Mouse (Mus musculus): ENCODE results near the gene 5430402E10Rik. TPM values are rescaled to one million over a fixed set of nuclear protein-coding genes. Genes with fewer than 3 reads are reported as not detected.
"Not testable (repeated sequence)": the region's sequence is repeated elsewhere in the genome, so short reads cannot be mapped to it uniquely, and the experiment has no call there.

The 5430402E10Rik gene
- not detected for total RNA-seq (2021)
- long read RNA-seq, experiment 1 = 0 reads
- long read RNA-seq, experiment 2 = 0 reads

- DNase-seq; H3K4me3 ChIP-seq; H3K27ac ChIP-seq; intact Hi-C loops (cut with DNase I): not testable (repeated sequence)
Observed at GRCm38 (mm10) chrX:77924962-77925361, at the start of gene 5430402E10Rik. Gene 5430402E10Rik, minus strand, starts transcription at chrX:77925062.

GRCm38 (mm10) chrX:77880033-77880432 lies 44.8 kb downstream of the 5430402E10Rik start:
- DNase-seq; intact Hi-C loops (cut with DNase I): not testable (repeated sequence)

More at GRCm38 (mm10) chrX:77880033-77880432, 44.8 kb downstream of the 5430402E10Rik start:
- not testable (repeated sequence) for H3K27ac ChIP-seq, H3K4me3 ChIP-seq

Other genes starting within 250 kb of the 5430402E10Rik start
- gene Prkx, start 128.8 kb downstream of the 5430402E10Rik start, total RNA-seq (2021) = 1 to 10 TPM; 5.8 to 7.4 TPM
- gene Pbsn, start 71.4 kb downstream of the 5430402E10Rik start, total RNA-seq (2021) = not detected
- not detected for gene Gm14744, start 60.3 kb downstream of the 5430402E10Rik start, total RNA-seq (2021)
- gene Obp1a, start 166.3 kb upstream of the 5430402E10Rik start, total RNA-seq (2021) = not detected
- gene Gm5938, start 200.4 kb upstream of the 5430402E10Rik start, total RNA-seq (2021) = not detected